Mouse (Mus musculus) small intestine, adult 2 months (tissue): ENCODE measurements around the gene 2210408I21Rik. TPM values are rescaled to one million over a fixed set of nuclear protein-coding genes. Genes with fewer than 3 reads are reported as not detected.

Experiments
- H3K27ac ChIP-seq: fragments of 200-500 bp; 2 replicates; pipeline ENCODE4 v1.5.1; 2012; ENCODE audit warnings: low read depth, low read length, control low read depth, inconsistent platforms; ENCODE audit not compliant: insufficient read depth
- H3K27me3 ChIP-seq: fragments of 200-500 bp; 2 replicates; pipeline ENCODE4 v1.6.1; 2012; ENCODE audit warnings: mild to moderate bottlenecking, moderate library complexity, low read length, inconsistent platforms; ENCODE audit not compliant: control insufficient read depth, insufficient read depth
- H3K36me3 ChIP-seq: fragments of 200-500 bp; 2 replicates; pipeline ENCODE4 v1.6.1; 2012; ENCODE audit warnings: mild to moderate bottlenecking, low read length, control low read depth, inconsistent platforms; ENCODE audit not compliant: control insufficient read depth, insufficient read depth
- H3K4me1 ChIP-seq: fragments of 200-500 bp; 2 replicates; pipeline ENCODE4 v1.6.1; 2012; ENCODE audit warnings: low read length, inconsistent platforms, mixed read lengths; ENCODE audit not compliant: control insufficient read depth, insufficient read depth, insufficient read length
- H3K4me3 ChIP-seq: fragments of 200-500 bp; 2 replicates; pipeline ENCODE4 v1.5.1; 2012; ENCODE audit warnings: low read depth, mild to moderate bottlenecking, control low read depth, inconsistent platforms, low read length, moderate library complexity
- CTCF ChIP-seq: fragments of 200-500 bp; IDR thresholded peaks from 2 replicates; pipeline ENCODE4 v1.5.1; 2012; ENCODE audit warnings: low read depth, mild to moderate bottlenecking, control low read depth, inconsistent platforms, low read length, moderate library complexity, mixed read lengths; ENCODE audit not compliant: insufficient replicate concordance, insufficient read length; ENCODE audit errors: extremely low read depth
- POLR2A ChIP-seq: fragments of 200-500 bp; IDR thresholded peaks from 2 replicates; pipeline ENCODE4 v1.6.1; 2012; ENCODE audit warnings: low read depth, mild to moderate bottlenecking, control low read depth, inconsistent platforms, low read length, moderate library complexity
- WGBS: fragments of 180-500 bp; shearing (Covaris S2); methylation state at CpG from one replicate; pipeline ENCODE4 v1.1.7; 2018; 5-methylcytosine and 5-hydroxymethylcytosine counted together
- polyA plus RNA-seq: library from polyadenylated mRNA; depleted of rRNA; stranded (reverse); fragments of >200 nt; gene quantifications from 2 replicates; pipeline ENCODE4 v1.2.3, GENCODE M21; 2012

2210408I21Rik gene
- polyA plus RNA-seq, 1 experiment = 0.09 TPM

- Histone ChIP-seq H3K4me1 (no peaks in the 10 kb centered on the region), H3K4me3 (no peak overlapping the region), H3K27me3 (no peaks in the 10 kb centered on the region), H3K27ac (no peak overlapping the region), H3K36me3 (no peaks in the 10 kb centered on the region)
- no peak for TF ChIP-seq POLR2A
- TF ChIP-seq CTCF = no peak
- 65% methylated on average over 2 of the region's 2 CpGs for WGBS
Observed at GRCm38 (mm10) chr13:77409804-77410203, 274.5 kb downstream of the 2210408I21Rik start.

GRCm38 (mm10) chr13:77412829-77413228, 277.5 kb downstream of the 2210408I21Rik start:
- Histone ChIP-seq H3K4me1 (no peaks in the 10 kb centered on the region), H3K27me3 (no peaks in the 10 kb centered on the region), H3K27ac (no peak overlapping the region), H3K4me3 (no peak overlapping the region), H3K36me3 (no peaks in the 10 kb centered on the region)
- WGBS = 71% methylated on average over 2 of the region's 2 CpGs
- TF ChIP-seq POLR2A = no peak
- no peak for TF ChIP-seq CTCF

- no peak overlapping the region for H3K4me3 ChIP-seq
- 84% methylated on average over 5 of the region's 5 CpGs for WGBS
- no peaks in the 10 kb centered on the region for H3K36me3 ChIP-seq
- TF ChIP-seq CTCF (no peak), POLR2A (no peak)
- no peaks in the 10 kb centered on the region for H3K27me3 ChIP-seq
- H3K27ac ChIP-seq = no peak overlapping the region
- no peaks in the 10 kb centered on the region for H3K4me1 ChIP-seq
Observed at GRCm38 (mm10) chr13:77450007-77450567, 314.7 kb downstream of the 2210408I21Rik start.

GRCm38 (mm10) chr13:77470093-77470621, 334.8 kb downstream of the 2210408I21Rik start:
- Histone ChIP-seq H3K27ac (no peak overlapping the region), H3K27me3 (no peaks in the 10 kb centered on the region), H3K36me3 (no peaks in the 10 kb centered on the region), H3K4me3 (no peak overlapping the region), H3K4me1 (no peaks in the 10 kb centered on the region)
- no peak for TF ChIP-seq POLR2A
- TF ChIP-seq CTCF = no peak
- WGBS = 89% methylated on average over 3 of the region's 3 CpGs

GRCm38 (mm10) chr13:77476420-77476819, 341.1 kb downstream of the 2210408I21Rik start:
- Histone ChIP-seq H3K36me3 (no peaks in the 10 kb centered on the region), H3K4me3 (no peak overlapping the region), H3K4me1 (no peaks in the 10 kb centered on the region), H3K27ac (no peak overlapping the region), H3K27me3 (no peaks in the 10 kb centered on the region)
- 84% methylated on average over 4 of the region's 4 CpGs for WGBS
- TF ChIP-seq CTCF (no peak), POLR2A (no peak)

GRCm38 (mm10) chr13:77478425-77479119, 343.2 kb downstream of the 2210408I21Rik start:
- Histone ChIP-seq H3K4me3 (no peak overlapping the region), H3K36me3 (no peaks in the 10 kb centered on the region), H3K27me3 (no peaks in the 10 kb centered on the region), H3K4me1 (no peaks in the 10 kb centered on the region), H3K27ac (no peak overlapping the region)
- WGBS = 61% methylated on average over 6 of the region's 6 CpGs
- no peak for TF ChIP-seq CTCF
- no peak for TF ChIP-seq POLR2A

- Histone ChIP-seq H3K27ac (no peak overlapping the region), H3K36me3 (no peaks in the 10 kb centered on the region), H3K4me3 (no peak overlapping the region), H3K27me3 (no peaks in the 10 kb centered on the region), H3K4me1 (no peaks in the 10 kb centered on the region)
- TF ChIP-seq POLR2A (no peak), CTCF (no peak)
- 44% methylated on average over 3 of the region's 3 CpGs for WGBS
Observed at GRCm38 (mm10) chr13:77489938-77490651, 354.8 kb downstream of the 2210408I21Rik start.
